Mouse (Mus musculus): ENCODE data around the gene Rab42. TPM values are rescaled to one million over a fixed set of nuclear protein-coding genes. Genes with fewer than 3 reads are reported as not detected.

The Rab42 gene
- polyA plus RNA-seq, 1 experiment from 2014 or later, result 0.78 TPM

GRCm38 (mm10) chr4:132262358-132262616 lies 40.9 kb downstream of the Rab42 start:
- H3K4me3 ChIP-seq (replicated peaks), result no peak overlapping the region
- H3K36me3 ChIP-seq (replicated peaks), result no peaks in the 10 kb centered on the region
- H3K27ac ChIP-seq, result no peak overlapping the region
- no peak overlapping the region for H3K4me2 ChIP-seq
- 0 out of 2 replicates have a peak, but pooled peaks cover 2% of the 10 kb centered on the region for H3K27me3 ChIP-seq
- ATAC-seq (ENCODE audit: low FRiP score), result no peak
- H3K9ac ChIP-seq, result no peak overlapping the region
- H3K4me1 ChIP-seq, result peaks cover 26% of the 10 kb centered on the region
- no peaks in the 10 kb centered on the region for H3K9me3 ChIP-seq
- 84% methylated on average over 5 of the region's 5 CpGs for WGBS

GRCm38 (mm10) chr4:132261514-132262357 lies 41.4 kb downstream of the Rab42 start, which contains the start of gene Gmeb1:
Gene Gmeb1, minus strand, starts transcription at chr4:132261602.
- peak; percentile 91 for ATAC-seq (ENCODE audit: low FRiP score)
- peak within 1 kb of the TSS; percentile 92 for H3K4me3 ChIP-seq (replicated peaks)
- H3K9ac ChIP-seq, result peak within 1 kb of the TSS; percentile 96
- WGBS, result 18% methylated on average over 38 of the region's 49 CpGs
- no peaks in the 10 kb centered on the region for H3K36me3 ChIP-seq (replicated peaks)
- H3K4me1 ChIP-seq, result peaks cover 26% of the 10 kb centered on the region
- peak within 1 kb of the TSS; percentile 89 for H3K4me2 ChIP-seq
- H3K27me3 ChIP-seq, result no peaks in the 10 kb centered on the region
- peak within 1 kb of the TSS; percentile 93 for H3K27ac ChIP-seq
- H3K9me3 ChIP-seq, result no peaks in the 10 kb centered on the region

DNA sequence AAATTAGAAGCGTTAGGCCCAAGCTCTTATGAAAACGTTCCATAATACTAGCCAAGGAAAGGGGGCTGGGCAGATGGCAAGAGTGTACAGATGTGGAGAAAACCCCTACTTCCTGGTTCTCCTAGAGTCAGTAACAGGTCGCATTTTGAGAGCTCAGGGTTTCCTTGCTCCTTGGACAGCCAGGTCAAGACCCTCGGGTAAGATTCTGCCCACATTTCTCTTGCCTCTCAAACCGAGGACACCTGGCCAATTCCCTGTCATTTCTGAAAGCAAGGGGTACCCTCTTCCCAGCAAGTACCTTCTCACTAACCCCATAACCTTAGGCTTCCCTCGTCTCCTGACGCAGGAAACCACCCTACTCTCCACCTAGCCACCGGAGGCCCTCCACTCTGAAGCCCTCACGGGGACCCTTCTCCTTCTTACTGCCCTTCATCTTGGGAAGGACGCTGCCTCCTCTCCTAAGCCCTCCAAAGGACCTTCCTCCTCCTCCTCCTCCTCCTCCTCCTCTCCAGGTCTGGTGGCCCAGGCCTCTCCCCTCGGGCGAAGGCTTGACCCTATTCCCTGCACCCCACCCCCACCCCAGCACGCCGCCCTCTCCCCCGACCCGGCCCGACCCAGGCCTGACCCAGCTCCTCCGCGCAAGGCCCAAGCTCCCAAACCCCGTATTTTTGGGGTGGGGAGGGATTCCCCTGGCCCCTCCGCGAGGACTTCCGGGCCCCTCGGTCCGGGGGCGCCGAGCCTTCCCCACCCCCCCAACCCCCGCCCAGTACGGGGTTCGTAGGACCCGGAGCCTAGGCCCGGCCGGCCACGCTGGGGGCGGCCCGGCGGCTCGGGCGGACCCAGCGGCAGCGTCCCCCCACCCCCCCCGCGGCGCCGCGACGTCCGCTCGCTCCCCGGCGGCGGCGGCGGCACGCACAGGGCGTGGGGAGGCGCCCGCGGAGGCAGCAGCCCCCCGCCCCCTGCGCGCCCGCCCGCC lies 42.5 kb downstream of the Rab42 start:
- peak; percentile 67 for ATAC-seq (ENCODE audit: low FRiP score)
- Histone ChIP-seq H3K4me1 (peaks cover 26% of the 10 kb centered on the region), H3K4me3 (replicated peaks) (peak overlapping the region; percentile 92), H3K9me3 (no peaks in the 10 kb centered on the region), H3K9ac (peak overlapping the region; percentile 96), H3K4me2 (peak overlapping the region; percentile 89), H3K27ac (peak overlapping the region; percentile 93), H3K27me3 (no peaks in the 10 kb centered on the region), H3K36me3 (replicated peaks) (no peaks in the 10 kb centered on the region)
- 4% methylated on average over 29 of the region's 64 CpGs for WGBS

- Histone ChIP-seq H3K27ac (no peak overlapping the region), H3K36me3 (replicated peaks) (no peaks in the 10 kb centered on the region), H3K4me2 (no peak overlapping the region), H3K27me3 (no peaks in the 10 kb centered on the region), H3K9me3 (no peaks in the 10 kb centered on the region), H3K4me1 (peaks cover 26% of the 10 kb centered on the region), H3K9ac (no peak overlapping the region), H3K4me3 (replicated peaks) (no peak overlapping the region; the same call in 1 of the 2 replicates)
- WGBS, result 94% methylated on average over 4 of the region's 4 CpGs
- no peak for ATAC-seq (ENCODE audit: low FRiP score)
Observed at GRCm38 (mm10) chr4:132259248-132259647, 43.9 kb downstream of the Rab42 start.

GRCm38 (mm10) chr4:132256384-132256783 lies 46.8 kb downstream of the Rab42 start:
- Histone ChIP-seq H3K4me1 (peaks cover 25% of the 10 kb centered on the region), H3K9me3 (no peaks in the 10 kb centered on the region), H3K27me3 (no peaks in the 10 kb centered on the region), H3K4me2 (no peak overlapping the region), H3K9ac (no peak overlapping the region), H3K36me3 (replicated peaks) (peaks cover 2% of the 10 kb centered on the region; the same call in 1 of the 2 replicates), H3K4me3 (replicated peaks) (no peak overlapping the region), H3K27ac (no peak overlapping the region)
- WGBS, result 96% methylated on average over 3 of the region's 3 CpGs
- no peak for ATAC-seq (ENCODE audit: low FRiP score)

DNA sequence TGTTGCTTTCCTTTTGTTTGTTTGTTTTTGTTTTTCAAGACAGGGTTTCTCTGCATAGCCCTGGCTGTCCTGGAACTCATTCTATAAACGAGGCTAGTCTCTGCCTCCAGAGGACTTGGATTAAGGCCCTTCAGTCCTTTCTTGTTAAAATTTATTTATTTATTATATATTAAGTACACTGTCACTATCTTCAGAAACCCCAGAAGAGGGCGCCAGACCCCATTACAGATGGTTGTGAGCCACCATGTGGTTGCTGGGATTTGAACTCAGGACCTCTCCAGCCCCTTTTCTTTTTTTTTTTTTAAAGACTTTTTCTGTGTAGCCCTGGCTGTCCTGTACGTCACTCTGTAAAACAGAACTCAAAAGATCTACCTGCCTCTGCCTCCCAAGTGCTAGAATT lies 48.2 kb downstream of the Rab42 start:
- 82% methylated on average over 3 of the region's 3 CpGs for WGBS
- Histone ChIP-seq H3K27me3 (no peaks in the 10 kb centered on the region), H3K9ac (no peak overlapping the region), H3K4me3 (replicated peaks) (no peak overlapping the region), H3K36me3 (replicated peaks) (peaks cover 16% of the 10 kb centered on the region), H3K27ac (no peak overlapping the region), H3K4me2 (no peak overlapping the region), H3K9me3 (no peaks in the 10 kb centered on the region), H3K4me1 (peaks cover 19% of the 10 kb centered on the region)
- ATAC-seq (ENCODE audit: low FRiP score), result no peak

GRCm38 (mm10) chr4:132253622-132254021 lies 49.6 kb downstream of the Rab42 start:
- no peaks in the 10 kb centered on the region for H3K9me3 ChIP-seq
- peaks cover 9% of the 10 kb centered on the region; the same call in 1 of the 2 replicates for H3K4me1 ChIP-seq
- ATAC-seq (ENCODE audit: low FRiP score), result no peak
- H3K4me3 ChIP-seq (replicated peaks), result no peak overlapping the region
- H3K36me3 ChIP-seq (replicated peaks), result peaks cover 29% of the 10 kb centered on the region
- H3K9ac ChIP-seq, result no peak overlapping the region
- 82% methylated on average over 2 of the region's 2 CpGs for WGBS
- no peaks in the 10 kb centered on the region for H3K27me3 ChIP-seq
- H3K4me2 ChIP-seq, result no peak overlapping the region
- H3K27ac ChIP-seq, result no peak overlapping the region

GRCm38 (mm10) chr4:132253128-132253527 lies 50.1 kb downstream of the Rab42 start:
- Histone ChIP-seq H3K27ac (no peak overlapping the region), H3K27me3 (no peaks in the 10 kb centered on the region), H3K4me3 (replicated peaks) (no peak overlapping the region), H3K4me1 (peaks cover 5% of the 10 kb centered on the region; the same call in 1 of the 2 replicates), H3K9ac (no peak overlapping the region), H3K9me3 (no peaks in the 10 kb centered on the region), H3K4me2 (no peak overlapping the region), H3K36me3 (replicated peaks) (peaks cover 34% of the 10 kb centered on the region)
- 85% methylated on average over 8 of the region's 8 CpGs for WGBS
- ATAC-seq (ENCODE audit: low FRiP score), result no peak

Other genes starting within 250 kb of the Rab42 start
- 0.08 TPM in 1 of 2 replicates, not detected in the other for gene Gm10300, start 228.7 kb downstream of the Rab42 start, polyA plus RNA-seq (2016; fragmentation: Nextera tagmentation; extraction: Ambion mirVana)
- 136 and 158 TPM in 2 replicates for gene Epb41, start 228.1 kb downstream of the Rab42 start, polyA plus RNA-seq (2016; fragmentation: Nextera tagmentation; extraction: Ambion mirVana)
- 0.06 and 0.15 TPM in 2 replicates for gene Oprd1, start 158.9 kb downstream of the Rab42 start, polyA plus RNA-seq (2016; fragmentation: Nextera tagmentation; extraction: Ambion mirVana)
- gene Ythdf2, start 91.1 kb downstream of the Rab42 start, polyA plus RNA-seq (2016; fragmentation: Nextera tagmentation; extraction: Ambion mirVana), result 152 and 166 TPM in 2 replicates
- gene Gmeb1, start 41.8 kb downstream of the Rab42 start, polyA plus RNA-seq (2016; fragmentation: Nextera tagmentation; extraction: Ambion mirVana), result 46.3 and 47.8 TPM in 2 replicates
- 61.0 and 61.2 TPM in 2 replicates for gene Taf12, start 29.0 kb downstream of the Rab42 start, polyA plus RNA-seq (2016; fragmentation: Nextera tagmentation; extraction: Ambion mirVana)
- gene Trnau1ap, start 26.2 kb upstream of the Rab42 start, polyA plus RNA-seq (2016; fragmentation: Nextera tagmentation; extraction: Ambion mirVana), result 77.8 and 88.3 TPM in 2 replicates
- gene Rcc1, start 50.2 kb upstream of the Rab42 start, polyA plus RNA-seq (2016; fragmentation: Nextera tagmentation; extraction: Ambion mirVana), result 103 and 109 TPM in 2 replicates
- gene Phactr4, start 119.1 kb upstream of the Rab42 start, polyA plus RNA-seq (2016; fragmentation: Nextera tagmentation; extraction: Ambion mirVana), result 22.3 and 26.3 TPM in 2 replicates
- 21.0 and 25.5 TPM in 2 replicates for gene Med18, start 160.5 kb upstream of the Rab42 start, polyA plus RNA-seq (2016; fragmentation: Nextera tagmentation; extraction: Ambion mirVana)
- gene Sesn2, start 207.1 kb upstream of the Rab42 start, polyA plus RNA-seq (2016; fragmentation: Nextera tagmentation; extraction: Ambion mirVana), result 7.6 and 11.3 TPM in 2 replicates
- gene Atpif1, start 230.3 kb upstream of the Rab42 start, polyA plus RNA-seq (2016; fragmentation: Nextera tagmentation; extraction: Ambion mirVana), result 1,084 and 1,150 TPM in 2 replicates
- gene Dnajc8, start 232.2 kb upstream of the Rab42 start, polyA plus RNA-seq (2016; fragmentation: Nextera tagmentation; extraction: Ambion mirVana), result 188 and 201 TPM in 2 replicates